Mouse (Mus musculus) skeletal muscle tissue, adult 2 months (tissue): ENCODE measurements around the gene Tap2.
A peak's percentile ranks its signal among the peaks of the same experiment; 100 is the strongest.

Experiments
- DNase-seq: peaks from one replicate; pipeline ENCODE4 v3.0.0-alpha.2; 2012; ENCODE audit warnings: low read depth, low spot score

The Tap2 gene

GRCm38 (mm10) chr17:34203444-34203843 lies at the start of gene Tap2:
TSS of gene Tap2 (plus strand) at chr17:34203527.
- no peak for DNase-seq

GRCm38 (mm10) chr17:34155534-34155933 lies 47.8 kb upstream of the Tap2 start:
- no peak for DNase-seq

- DNase-seq: no peak
These were observed 39.0 kb upstream of the Tap2 start for GRCm38 (mm10) chr17:34164202-34164895.

- no peak for DNase-seq
These were observed 38.1 kb upstream of the Tap2 start for GRCm38 (mm10) chr17:34165033-34165730.

GRCm38 (mm10) chr17:34169279-34169678 lies 34.0 kb upstream of the Tap2 start:
- DNase-seq: peak; percentile 24

- DNase-seq: no peak
These were observed 32.8 kb upstream of the Tap2 start for GRCm38 (mm10) chr17:34170487-34170876.

- DNase-seq: peak; percentile 56
These were observed 32.3 kb upstream of the Tap2 start for GRCm38 (mm10) chr17:34170877-34171498.

- DNase-seq: no peak
These were observed 30.8 kb upstream of the Tap2 start for GRCm38 (mm10) chr17:34172528-34172927.

- no peak for DNase-seq
These were observed 29.3 kb upstream of the Tap2 start for GRCm38 (mm10) chr17:34174075-34174474.

- DNase-seq: no peak
These were observed 26.1 kb upstream of the Tap2 start for GRCm38 (mm10) chr17:34177179-34177578.

- no peak for DNase-seq
These were observed 24.3 kb upstream of the Tap2 start for GRCm38 (mm10) chr17:34179019-34179418.

- DNase-seq: no peak
These were observed 23.1 kb upstream of the Tap2 start for GRCm38 (mm10) chr17:34179913-34180859.

- DNase-seq: no peak
These were observed 19.6 kb upstream of the Tap2 start for GRCm38 (mm10) chr17:34183564-34184219.

- no peak for DNase-seq
These were observed 17.8 kb upstream of the Tap2 start for GRCm38 (mm10) chr17:34185526-34185925.

GRCm38 (mm10) chr17:34186885-34187260 lies 16.5 kb upstream of the Tap2 start:
- no peak for DNase-seq

- DNase-seq: peak; percentile 96
These were observed 15.9 kb upstream of the Tap2 start, which contains the start of the genes Tap1 and Psmb9 for GRCm38 (mm10) chr17:34187261-34187916. TSS of gene Tap1 (plus strand) at chr17:34187553. TSS of gene Psmb9 (minus strand) at chr17:34187764.

- no peak for DNase-seq
These were observed 15.3 kb upstream of the Tap2 start for GRCm38 (mm10) chr17:34188010-34188409.

- DNase-seq: no peak
These were observed 14.3 kb upstream of the Tap2 start for GRCm38 (mm10) chr17:34188986-34189385.

GRCm38 (mm10) chr17:34192852-34193251 lies 10.5 kb upstream of the Tap2 start:
- DNase-seq: no peak

- DNase-seq: no peak
These were observed 9.9 kb upstream of the Tap2 start for GRCm38 (mm10) chr17:34193468-34193867.
